Mouse (Mus musculus) spleen, adult 2 months (tissue): ENCODE data around the gene B4galt5.

Experiments used
- CTCF ChIP-seq: fragments of 200-500 bp; IDR thresholded peaks from 2 replicates; pipeline ENCODE4 v1.5.1; 2011; ENCODE audit warnings: mild to moderate bottlenecking, inconsistent platforms; ENCODE audit not compliant: insufficient read depth, insufficient read length, insufficient replicate concordance; ENCODE audit errors: extremely low read depth
- POLR2A ChIP-seq: fragments of 200-500 bp; IDR thresholded peaks from 2 replicates; pipeline ENCODE4 v1.6.1; 2011; ENCODE audit warnings: low read depth, low read length, inconsistent platforms

DNA sequence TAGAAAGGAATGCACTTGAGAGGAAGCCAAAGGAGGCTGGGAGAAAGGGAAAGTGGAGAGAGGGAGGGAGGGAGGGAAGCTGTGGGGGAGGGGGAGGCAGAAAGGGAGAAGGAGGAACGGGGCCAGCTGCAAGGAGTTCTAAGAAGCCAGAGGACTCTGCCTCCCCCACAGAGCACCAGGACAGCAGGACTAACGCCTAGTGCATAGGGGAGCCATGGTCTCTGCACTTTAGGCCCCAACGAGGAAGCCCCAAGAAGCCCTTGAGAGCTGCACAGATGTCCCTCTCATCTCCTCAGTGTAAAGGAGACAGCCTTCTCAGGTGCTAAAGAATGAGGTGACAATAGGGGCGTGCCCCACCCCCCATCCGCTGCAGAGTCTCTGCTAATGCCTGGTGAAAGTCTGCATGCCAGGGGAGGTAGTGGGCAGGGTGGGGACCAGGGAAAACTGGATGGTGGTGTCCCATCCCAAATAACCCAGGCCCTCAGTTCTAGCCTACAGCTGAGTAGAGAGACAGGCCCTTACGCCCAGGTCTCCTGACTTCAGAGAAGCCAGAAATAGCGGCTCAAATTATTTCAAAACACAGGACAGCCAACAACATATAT lies 98.1 kb downstream of the B4galt5 start:
- TF ChIP-seq CTCF (no peak), POLR2A (no peak)
